Mouse (Mus musculus) limb, embryonic 13.5 days (tissue): ENCODE measurements around the gene Cnep1r1. TPM values are rescaled to one million over a fixed set of nuclear protein-coding genes. Genes with fewer than 3 reads are reported as not detected.

Source experiments
- ATAC-seq: fragments of 200-750 bp; cut with Nextera tagmentation; 2 replicates; pipeline ENCODE4 v1.8.0; 2017; ENCODE audit warnings: low read depth, moderate number of reproducible peaks, moderate TSS enrichment; ENCODE audit not compliant: low FRiP score
- H3K27ac ChIP-seq: fragments of 300-500 bp; sonication (generic); 2 replicates; pipeline ENCODE4 v1.5.1; 2015; ENCODE audit warnings: inconsistent platforms, mild to moderate bottlenecking, moderate library complexity
- H3K27me3 ChIP-seq: fragments of 300-500 bp; sonication (generic); 2 replicates; pipeline ENCODE4 v1.6.1; 2015; ENCODE audit warnings: mild to moderate bottlenecking, inconsistent platforms
- H3K36me3 ChIP-seq: fragments of 300-500 bp; sonication (generic); 2 replicates; pipeline ENCODE4 v1.6.1; 2015; ENCODE audit warnings: inconsistent platforms, mild to moderate bottlenecking, moderate library complexity
- H3K4me1 ChIP-seq: fragments of 300-500 bp; sonication (generic); 2 replicates; pipeline ENCODE4 v1.6.1; 2015; ENCODE audit warnings: inconsistent platforms
- H3K4me2 ChIP-seq: fragments of 300-500 bp; sonication (generic); replicated peaks from 2 replicates; pipeline ENCODE4 v1.6.1; 2015; ENCODE audit warnings: inconsistent platforms, mild to moderate bottlenecking, moderate library complexity
- H3K4me3 ChIP-seq: fragments of 300-500 bp; sonication (generic); 2 replicates; pipeline ENCODE4 v1.5.1; 2015; ENCODE audit warnings: moderate library complexity, mild to moderate bottlenecking, inconsistent platforms
- H3K9ac ChIP-seq: fragments of 300-500 bp; sonication (generic); 2 replicates; pipeline ENCODE4 v1.6.1; 2015; ENCODE audit warnings: mild to moderate bottlenecking, inconsistent platforms
- H3K9me3 ChIP-seq: fragments of 300-500 bp; sonication (generic); 2 replicates; pipeline ENCODE4 v1.6.1; 2016; ENCODE audit warnings: inconsistent platforms
- WGBS: fragments of 180-500 bp; shearing (Covaris S2); methylation state at CpG from one replicate; pipeline ENCODE4 v1.1.7; 2015; 5-methylcytosine and 5-hydroxymethylcytosine counted together
- polyA plus RNA-seq: library from polyadenylated mRNA; unstranded; fragments of >200 nt; fragmentation: Nextera tagmentation; extraction: Ambion mirVana; gene quantifications from 2 replicates; pipeline ENCODE4 v1.2.1, GENCODE M21; 2015

Cnep1r1 gene
- polyA plus RNA-seq, 1 experiment from 2014 or later: 63.8 TPM

- H3K9ac ChIP-seq: peak within 1 kb of the TSS; percentile 87
- peaks cover 7% of the 10 kb centered on the region for H3K4me1 ChIP-seq
- no peaks in the 10 kb centered on the region for H3K27me3 ChIP-seq
- peaks cover 65% of the 10 kb centered on the region for H3K36me3 ChIP-seq
- H3K27ac ChIP-seq: peak within 1 kb of the TSS; percentile 95
- H3K4me2 ChIP-seq: peak within 1 kb of the TSS; percentile 79
- H3K4me3 ChIP-seq: peak within 1 kb of the TSS; percentile 90
- no peaks in the 10 kb centered on the region for H3K9me3 ChIP-seq
- WGBS: under 1% methylated on average over 79 of the region's 79 CpGs
- ATAC-seq: peak; percentile 97
Measured at GRCm38 (mm10) chr8:88137748-88138484, 19.3 kb downstream of the Cnep1r1 start, which contains the start of gene Heatr3. Gene Heatr3 (plus strand): TSS chr8:88137855.

- peaks cover 7% of the 10 kb centered on the region for H3K4me1 ChIP-seq
- no peak overlapping the region for H3K27ac ChIP-seq
- H3K9me3 ChIP-seq: no peaks in the 10 kb centered on the region
- ATAC-seq: no peak
- H3K36me3 ChIP-seq: peaks cover 62% of the 10 kb centered on the region
- no peak overlapping the region; the same call in 1 of the 2 replicates for H3K4me3 ChIP-seq
- H3K4me2 ChIP-seq: no peak overlapping the region
- H3K27me3 ChIP-seq: no peaks in the 10 kb centered on the region
- WGBS: 95% methylated on average over 3 of the region's 3 CpGs
- no peak overlapping the region for H3K9ac ChIP-seq
Measured at GRCm38 (mm10) chr8:88139256-88139655, 20.7 kb downstream of the Cnep1r1 start.

DNA sequence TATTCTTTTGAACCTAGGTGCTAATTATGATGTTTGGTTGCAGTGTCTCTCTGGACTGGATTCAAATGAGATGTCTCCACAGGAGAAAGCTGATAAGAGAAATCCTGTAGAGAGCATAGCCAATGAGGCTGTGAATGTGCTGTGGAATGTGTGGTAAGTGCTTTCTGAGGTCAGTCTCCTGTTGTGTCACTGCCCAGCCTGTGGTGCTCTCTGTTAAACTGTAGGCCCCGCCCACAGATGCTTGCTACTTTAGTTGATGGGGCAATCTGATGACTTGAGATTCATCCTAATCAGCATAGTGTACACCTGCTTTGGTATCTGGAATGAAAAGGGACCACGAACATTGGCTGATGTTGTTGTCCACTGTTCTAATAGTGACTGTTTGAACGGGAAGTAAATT is 23.1 kb downstream of the Cnep1r1 start:
- H3K27ac ChIP-seq: no peak overlapping the region
- 89% methylated on average over 3 of the region's 3 CpGs for WGBS
- no peak for ATAC-seq
- no peak overlapping the region for H3K9ac ChIP-seq
- H3K4me3 ChIP-seq: no peak overlapping the region
- no peaks in the 10 kb centered on the region for H3K9me3 ChIP-seq
- no peak overlapping the region for H3K4me2 ChIP-seq
- H3K27me3 ChIP-seq: no peaks in the 10 kb centered on the region
- peaks cover 7% of the 10 kb centered on the region for H3K4me1 ChIP-seq
- H3K36me3 ChIP-seq: peaks cover 59% of the 10 kb centered on the region

DNA sequence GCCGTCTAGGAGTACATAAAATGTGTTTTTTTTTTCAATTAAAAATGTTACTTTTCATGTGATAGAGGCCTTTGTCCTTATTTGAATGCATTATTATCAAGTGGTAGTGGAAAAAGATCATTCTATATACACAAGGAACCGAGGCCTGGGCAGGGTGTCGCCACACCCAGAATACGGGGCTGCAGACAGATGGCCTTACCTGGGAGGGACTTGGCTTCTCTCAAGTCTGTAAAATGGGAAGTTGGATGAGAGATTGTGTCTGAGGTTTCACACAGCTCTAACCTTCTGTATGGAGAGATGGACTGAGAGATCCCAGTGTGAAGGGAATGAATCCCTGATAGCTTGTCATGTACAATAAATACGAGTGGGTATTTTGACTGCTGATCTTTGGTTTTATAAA is 25.5 kb downstream of the Cnep1r1 start:
- Histone ChIP-seq H3K4me3 (no peak overlapping the region), H3K27me3 (no peaks in the 10 kb centered on the region), H3K27ac (no peak overlapping the region), H3K9me3 (no peaks in the 10 kb centered on the region), H3K36me3 (peaks cover 80% of the 10 kb centered on the region), H3K4me1 (peaks cover under 1% of the 10 kb centered on the region; the same call in 1 of the 2 replicates), H3K9ac (no peak overlapping the region), H3K4me2 (no peak overlapping the region)
- no peak for ATAC-seq
- WGBS: 89% methylated on average over 5 of the region's 5 CpGs

DNA sequence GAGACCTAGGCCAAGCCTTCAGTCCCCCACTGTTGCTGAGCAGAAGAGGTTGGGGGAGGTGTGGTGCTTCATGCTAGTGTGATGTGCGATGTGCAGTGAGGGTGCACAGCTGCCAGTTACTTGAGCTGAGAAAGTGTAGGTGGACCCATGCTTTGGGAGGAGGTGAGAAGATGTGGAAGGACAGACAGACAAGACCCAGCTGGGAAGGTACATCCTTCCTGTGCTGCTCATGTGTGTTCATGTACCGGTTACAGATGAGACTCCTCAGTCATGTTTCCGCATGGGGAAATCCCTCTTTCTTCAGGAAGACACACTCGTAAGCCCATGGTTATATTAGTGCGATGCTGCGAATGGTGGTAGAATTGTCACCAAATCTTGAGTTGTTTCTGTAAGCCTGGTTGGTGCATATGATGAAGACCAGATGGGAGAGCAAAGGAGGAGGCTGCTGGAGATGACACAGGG is 32.4 kb downstream of the Cnep1r1 start:
- peaks cover 77% of the 10 kb centered on the region for H3K36me3 ChIP-seq
- H3K27ac ChIP-seq: no peak overlapping the region
- no peak overlapping the region for H3K9ac ChIP-seq
- no peaks in the 10 kb centered on the region for H3K9me3 ChIP-seq
- H3K4me3 ChIP-seq: no peak overlapping the region
- H3K4me2 ChIP-seq: no peak overlapping the region
- WGBS: 95% methylated on average over 6 of the region's 6 CpGs
- ATAC-seq: no peak
- no peaks in the 10 kb centered on the region for H3K27me3 ChIP-seq
- H3K4me1 ChIP-seq: no peaks in the 10 kb centered on the region

DNA sequence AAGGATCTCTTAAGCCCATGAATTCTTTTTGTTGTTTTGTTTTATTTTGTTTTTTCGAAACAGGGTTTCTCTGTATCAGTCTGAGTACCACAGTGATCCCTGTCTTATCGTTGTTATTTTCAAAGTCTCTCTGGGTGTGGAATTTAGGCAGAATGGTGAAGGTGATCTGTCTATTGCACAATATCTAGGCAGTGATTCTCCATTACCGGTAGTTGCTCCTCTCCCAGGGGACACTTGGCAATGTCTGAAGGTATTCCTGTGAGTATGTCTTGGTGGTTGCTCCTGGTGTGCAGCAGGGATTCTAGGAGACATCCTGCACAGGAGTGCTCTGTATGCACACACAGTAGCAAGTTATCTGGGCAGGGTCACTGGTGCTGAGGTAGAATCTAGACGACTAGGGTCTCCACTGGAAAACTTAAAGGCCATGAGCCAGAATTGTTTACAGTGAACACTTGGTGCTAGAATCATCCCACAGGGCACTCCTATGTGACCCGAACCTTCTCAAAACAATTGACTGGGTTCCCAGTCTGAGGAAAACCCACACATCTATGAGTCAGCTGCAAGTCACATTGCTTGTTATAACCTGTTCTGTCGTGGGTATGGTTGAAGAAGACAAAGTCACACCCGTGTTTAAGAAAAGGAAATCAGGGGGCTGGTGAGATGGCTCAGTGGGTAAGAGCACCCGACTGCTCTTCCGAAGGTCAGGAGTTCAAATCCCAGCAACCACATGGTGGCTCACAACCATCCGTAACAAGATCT is 41.8 kb downstream of the Cnep1r1 start:
- H3K36me3 ChIP-seq: peaks cover 90% of the 10 kb centered on the region
- H3K27me3 ChIP-seq: no peaks in the 10 kb centered on the region
- H3K9me3 ChIP-seq: 0 out of 2 replicates have a peak, but pooled peaks cover 4% of the 10 kb centered on the region
- no peak for ATAC-seq
- H3K4me1 ChIP-seq: no peaks in the 10 kb centered on the region
- no peak overlapping the region for H3K9ac ChIP-seq
- 91% methylated on average over 10 of the region's 10 CpGs for WGBS
- no peak overlapping the region for H3K4me2 ChIP-seq
- H3K4me3 ChIP-seq: no peak overlapping the region
- H3K27ac ChIP-seq: no peak overlapping the region

- 75% methylated on average over 5 of the region's 5 CpGs for WGBS
- no peak for ATAC-seq
- Histone ChIP-seq H3K9ac (no peak overlapping the region), H3K36me3 (peaks cover 89% of the 10 kb centered on the region), H3K27ac (no peak overlapping the region), H3K4me1 (no peaks in the 10 kb centered on the region), H3K4me2 (no peak overlapping the region), H3K27me3 (no peaks in the 10 kb centered on the region), H3K9me3 (0 out of 2 replicates have a peak, but pooled peaks cover 4% of the 10 kb centered on the region), H3K4me3 (no peak overlapping the region)
Measured at GRCm38 (mm10) chr8:88161439-88161838, 42.9 kb downstream of the Cnep1r1 start.

- ATAC-seq: no peak
- Histone ChIP-seq H3K4me1 (no peaks in the 10 kb centered on the region), H3K9ac (no peak overlapping the region), H3K9me3 (no peaks in the 10 kb centered on the region), H3K27ac (no peak overlapping the region), H3K4me3 (no peak overlapping the region), H3K36me3 (peaks cover 31% of the 10 kb centered on the region), H3K27me3 (no peaks in the 10 kb centered on the region), H3K4me2 (no peak overlapping the region)
- WGBS: 90% methylated on average over 7 of the region's 7 CpGs
Measured at GRCm38 (mm10) chr8:88175264-88175663, 56.7 kb downstream of the Cnep1r1 start.

- Histone ChIP-seq H3K36me3 (peaks cover 15% of the 10 kb centered on the region), H3K9me3 (no peaks in the 10 kb centered on the region), H3K27me3 (no peaks in the 10 kb centered on the region), H3K4me2 (no peak overlapping the region), H3K4me3 (no peak overlapping the region), H3K9ac (no peak overlapping the region), H3K27ac (no peak overlapping the region), H3K4me1 (no peaks in the 10 kb centered on the region)
- no peak for ATAC-seq
- 90% methylated on average over 8 of the region's 8 CpGs for WGBS
Measured at GRCm38 (mm10) chr8:88177291-88177690, 58.7 kb downstream of the Cnep1r1 start.

GRCm38 (mm10) chr8:88183121-88183520 is 64.6 kb downstream of the Cnep1r1 start:
- no peak overlapping the region for H3K9ac ChIP-seq
- H3K4me1 ChIP-seq: no peaks in the 10 kb centered on the region
- H3K36me3 ChIP-seq: no peaks in the 10 kb centered on the region
- H3K27me3 ChIP-seq: no peaks in the 10 kb centered on the region
- no peak overlapping the region for H3K4me2 ChIP-seq
- H3K27ac ChIP-seq: no peak overlapping the region
- no peaks in the 10 kb centered on the region for H3K9me3 ChIP-seq
- 84% methylated on average over 2 of the region's 2 CpGs for WGBS
- ATAC-seq: no peak
- no peak overlapping the region for H3K4me3 ChIP-seq
